Mouse (Mus musculus) adrenal gland, adult 8-10 months (tissue): ENCODE results near the gene Apol7b. TPM values are rescaled to one million over a fixed set of nuclear protein-coding genes. Genes with fewer than 3 reads are reported as not detected.
"Not testable (repeated sequence)": the region's sequence is repeated elsewhere in the genome, so short reads cannot be mapped to it uniquely, and the experiment has no call there.

Experiments used
- DNase-seq: peaks from one replicate; pipeline ENCODE4 v3.0.0; 2022
- total RNA-seq, 4 experiments: library from RNA; stranded (reverse); gene quantifications; 2 replicates each; pipeline ENCODE4 v1.2.4; 2022

Gene Apol7b
- under 1 TPM in 1 of 4 experiments, not detected in 3; 0.28 TPM for total RNA-seq

DNA sequence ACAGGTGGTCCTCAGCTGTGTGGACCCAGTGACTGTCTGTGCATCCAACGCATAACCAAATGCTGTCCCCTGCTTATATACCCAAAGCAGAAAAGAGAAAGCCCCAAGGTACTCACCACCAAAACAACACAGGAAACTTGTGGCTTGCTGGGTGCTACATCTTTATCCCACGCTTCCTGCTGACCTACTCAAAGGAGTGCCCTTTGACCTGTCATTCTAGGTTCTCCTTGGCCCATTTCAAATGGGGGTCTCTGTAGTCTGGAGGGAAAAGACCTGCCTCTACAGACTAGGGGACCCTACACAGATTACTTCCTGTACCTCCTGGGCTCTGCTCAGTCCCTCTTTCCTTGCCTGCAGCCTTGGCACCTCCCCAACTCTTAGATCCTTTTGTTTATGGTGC is at the start of gene Apol7b:
Gene Apol7b (minus strand): TSS at position 101 of the 400 bp plus-strand sequence.
- not testable (repeated sequence) for DNase-seq

DNA sequence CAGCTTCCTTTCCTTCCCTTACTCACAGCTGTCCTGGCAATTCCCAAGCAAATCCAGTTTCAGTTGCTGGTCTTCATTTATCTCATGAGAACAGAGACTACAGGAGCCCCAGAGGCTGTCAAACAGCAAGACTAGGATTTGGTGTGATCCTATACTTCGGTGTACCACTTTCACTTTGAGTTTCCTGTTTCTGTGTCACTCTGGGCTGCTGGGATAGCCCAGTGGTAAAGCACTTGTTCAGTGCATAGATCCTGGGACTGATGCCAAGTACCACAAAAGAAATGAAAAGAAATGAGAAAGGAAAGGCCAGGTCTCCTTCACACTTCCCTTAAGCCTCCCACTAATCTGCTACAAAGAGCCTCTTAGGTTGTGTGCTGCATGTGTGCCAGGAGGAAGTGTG is 47.4 kb upstream of the Apol7b start:
- DNase-seq, result not testable (repeated sequence)

DNA sequence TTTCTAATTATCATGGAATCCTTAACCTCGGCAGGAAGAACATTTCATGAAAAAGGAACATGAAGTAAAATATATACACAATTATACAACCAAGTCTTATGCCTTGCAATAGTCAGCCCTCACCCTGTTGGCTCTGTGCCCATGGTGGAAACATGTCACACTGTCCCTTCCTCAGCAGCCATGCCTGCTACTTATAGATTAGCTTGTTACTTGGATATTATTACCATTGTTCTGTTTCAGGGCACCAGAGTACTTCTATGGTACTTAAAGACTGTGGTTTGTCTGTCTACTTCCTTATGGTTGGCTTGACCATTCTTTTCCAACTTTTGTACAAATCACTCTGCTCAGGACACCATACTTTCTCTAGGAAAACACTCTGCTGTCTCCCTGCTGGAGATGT is 45.9 kb upstream of the Apol7b start:
- not testable (repeated sequence) for DNase-seq

DNA sequence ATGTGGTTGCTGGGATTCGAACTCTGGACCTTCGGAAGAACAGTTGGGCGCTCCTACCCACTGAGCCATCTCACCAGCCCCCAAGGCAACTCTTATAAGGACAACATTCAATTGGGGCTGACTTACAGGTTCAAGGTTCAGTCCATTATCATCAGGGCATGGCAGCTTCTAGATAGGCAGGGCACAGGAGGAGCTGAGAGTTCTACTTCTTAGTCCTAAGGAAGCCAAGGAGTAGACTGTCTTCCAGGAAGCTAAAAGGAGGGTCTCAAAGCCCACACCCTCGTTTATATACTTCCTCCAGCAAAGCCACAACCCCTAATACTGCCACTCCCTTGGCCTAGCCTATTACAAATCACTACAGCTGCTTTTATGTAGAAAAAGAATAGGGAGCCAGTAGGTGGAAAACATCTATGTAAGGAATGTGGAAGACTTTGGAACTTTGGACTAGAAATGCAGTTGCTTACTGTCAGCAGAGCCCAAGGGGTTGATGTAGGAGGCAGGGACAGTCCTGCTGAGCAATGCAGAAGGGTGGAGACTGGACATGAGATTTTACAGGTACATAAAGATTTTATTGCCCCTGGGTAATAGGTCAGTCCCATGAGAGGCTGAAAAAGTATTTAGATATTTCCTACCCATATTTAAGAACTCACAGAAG is 35.0 kb upstream of the Apol7b start:
- DNase-seq, result no peak

DNA sequence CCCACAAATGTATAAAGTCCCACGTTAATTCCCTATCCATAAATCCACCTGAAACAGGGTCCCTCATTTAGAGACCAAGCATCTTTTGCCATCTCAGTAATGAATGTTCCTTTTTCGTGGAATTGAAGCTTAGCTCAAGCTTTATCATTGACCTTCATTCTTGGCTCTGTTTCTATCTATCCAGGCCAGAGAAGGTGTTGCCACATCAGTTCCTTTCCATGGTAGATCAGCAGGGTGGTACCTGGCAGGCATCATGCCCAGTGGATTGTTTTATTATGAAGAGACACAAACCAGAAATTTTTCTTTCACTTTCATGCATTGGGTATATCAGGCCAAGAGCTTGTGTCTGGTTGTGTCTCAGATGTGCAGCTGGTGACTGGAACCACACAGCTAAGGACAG is 29.4 kb upstream of the Apol7b start, which contains the start of gene Apol10a:
Gene Apol10a (plus strand): TSS at position 355 of the 400 bp plus-strand sequence.
- not testable (repeated sequence) for DNase-seq

DNA sequence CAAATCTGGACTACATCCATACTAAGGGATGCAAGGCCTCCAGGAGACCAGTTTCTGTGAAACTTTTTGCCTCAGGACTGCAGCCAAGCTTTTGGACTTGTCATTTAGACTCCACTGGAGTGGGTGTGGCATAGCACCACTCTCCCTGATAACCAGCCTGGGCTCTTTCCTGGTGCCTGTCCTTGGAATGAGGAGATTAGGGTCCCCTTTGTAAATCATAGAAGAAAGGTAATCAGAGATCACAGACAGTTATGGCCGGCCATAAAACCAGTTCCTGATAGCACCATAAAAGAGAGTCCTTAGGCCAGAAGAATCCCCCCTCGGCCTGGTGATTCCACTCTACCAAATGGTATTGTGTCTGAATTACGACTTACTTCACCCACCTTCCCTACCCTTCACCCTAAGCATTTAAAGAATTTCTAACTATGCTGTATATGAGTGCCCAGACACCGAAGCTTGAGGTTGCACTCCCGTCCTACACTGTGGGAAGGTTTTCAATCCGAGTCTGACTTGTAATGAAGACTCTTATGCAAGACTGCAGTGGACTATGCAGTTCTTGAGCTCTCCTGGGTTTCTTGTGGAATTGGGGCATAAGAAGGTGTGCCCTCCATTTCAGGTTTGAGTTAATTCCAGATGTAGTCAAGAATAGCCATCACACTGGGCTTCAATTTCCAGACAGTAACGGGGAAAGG is 27.6 kb upstream of the Apol7b start:
- not testable (repeated sequence) for DNase-seq

DNA sequence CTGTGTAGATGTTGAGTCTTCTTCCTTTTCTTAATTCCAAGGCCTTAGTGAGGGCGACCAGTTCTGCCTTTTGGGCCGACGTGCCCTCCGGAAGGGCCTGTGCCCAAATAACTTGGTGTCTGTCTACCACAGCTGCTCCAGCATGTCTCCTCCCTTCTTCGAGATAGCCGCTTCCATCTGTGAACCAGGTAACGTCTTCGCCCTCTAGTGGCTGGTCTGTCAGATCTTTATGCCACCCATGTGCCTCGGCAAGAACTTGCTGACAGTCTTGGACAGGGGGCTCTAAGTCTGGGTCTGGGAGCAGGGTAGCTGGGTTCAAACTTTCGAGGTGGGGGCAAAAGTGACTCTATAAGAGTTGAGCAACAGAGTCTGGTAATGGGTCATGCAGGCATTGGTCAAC is 2.6 kb upstream of the Apol7b start:
- DNase-seq, result peak; percentile 20

DNA sequence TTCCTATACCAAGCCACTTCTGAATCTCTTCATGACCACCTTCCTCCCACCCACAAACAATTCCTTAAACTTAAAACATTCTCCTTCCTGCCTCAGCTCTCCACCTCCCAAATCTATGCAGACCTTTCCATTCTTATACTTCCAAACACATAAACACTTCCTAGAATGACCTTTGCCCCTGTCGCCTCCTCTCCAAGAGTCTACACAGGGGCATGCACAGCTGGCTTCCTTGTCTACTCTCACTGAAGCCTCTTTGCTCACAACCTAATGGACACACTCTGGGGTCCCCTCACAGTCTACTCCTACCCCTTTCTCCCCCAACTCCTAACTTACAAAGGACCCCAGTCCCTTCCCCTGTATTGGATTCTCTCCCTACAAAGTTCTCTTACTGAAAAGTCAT is 1.6 kb downstream of the Apol7b start:
- not testable (repeated sequence) for DNase-seq

DNA sequence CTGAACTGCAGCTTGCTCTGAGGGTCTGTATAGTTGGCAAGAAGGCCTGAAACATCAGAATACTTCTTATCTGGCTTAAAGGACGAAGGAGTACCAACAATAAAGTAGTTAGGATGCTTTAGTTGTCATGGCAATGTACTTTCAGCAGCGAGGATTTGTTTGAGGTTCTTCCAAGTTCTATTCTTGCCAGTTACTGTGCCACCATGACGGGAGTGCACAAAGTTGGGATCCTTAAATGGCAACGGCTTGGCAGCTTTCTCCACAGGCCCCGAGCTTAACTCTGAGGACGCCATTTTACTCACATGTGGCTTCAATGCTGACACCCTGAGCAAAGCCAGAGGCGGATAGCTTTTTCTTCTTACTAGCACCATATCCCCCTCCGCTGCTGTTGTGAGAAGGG is 2.5 kb downstream of the Apol7b start:
- not testable (repeated sequence) for DNase-seq

DNA sequence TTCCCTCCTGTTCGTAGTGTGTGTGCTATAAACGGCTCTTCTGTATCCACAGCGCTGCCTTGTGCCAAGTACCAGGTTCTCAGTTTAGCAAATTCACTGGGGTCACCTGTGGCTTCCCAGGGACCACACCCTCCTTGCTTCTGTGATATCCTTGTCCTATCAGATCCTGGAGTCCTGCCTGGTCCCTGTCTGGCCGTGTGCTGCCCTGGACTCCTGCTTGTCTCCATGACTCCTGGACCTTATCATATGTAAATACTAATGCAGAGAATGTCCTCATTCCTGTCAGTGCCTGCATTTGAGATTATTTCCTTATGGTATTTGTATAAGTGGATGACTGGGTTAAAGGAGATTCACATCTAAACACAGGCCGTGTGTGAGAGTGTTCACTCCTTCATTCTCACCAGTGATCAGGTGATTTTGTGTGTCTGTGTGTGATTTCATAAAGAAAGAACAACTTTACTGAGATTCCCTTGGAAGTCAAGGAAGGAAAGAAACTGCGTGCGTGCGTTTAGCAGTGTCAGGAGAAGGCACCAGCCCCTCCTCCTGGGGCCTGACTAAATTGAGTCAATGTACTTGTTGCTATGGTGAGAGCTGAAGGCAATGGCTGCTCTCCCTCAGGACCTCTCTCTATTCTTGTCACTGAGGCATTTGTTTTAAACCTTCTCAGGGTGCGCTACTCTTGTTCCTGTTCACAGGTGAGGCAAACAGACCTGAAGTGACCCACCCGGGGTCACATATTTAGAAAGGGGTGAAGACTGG is 18.4 kb downstream of the Apol7b start:
- DNase-seq, result not testable (repeated sequence)

DNA sequence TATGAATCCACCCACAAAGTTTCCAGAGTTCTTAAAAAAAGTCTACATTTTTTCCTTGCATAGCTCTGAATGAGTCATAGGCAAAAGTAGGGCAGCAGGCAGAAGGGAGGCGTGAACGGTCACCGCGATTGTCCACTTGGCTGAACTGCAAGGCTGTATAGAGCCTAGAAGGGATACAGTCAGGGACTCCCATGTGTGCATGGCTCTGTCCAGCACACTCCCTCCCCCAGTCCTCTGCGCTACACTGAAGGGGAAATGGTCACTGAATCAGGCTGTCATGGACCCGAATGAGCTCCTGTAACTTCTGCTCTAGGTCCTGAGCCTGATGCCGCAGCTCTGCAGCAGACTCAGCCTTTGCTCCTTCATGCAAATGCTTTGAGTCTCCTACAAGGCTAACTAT is 24.4 kb downstream of the Apol7b start:
- not testable (repeated sequence) for DNase-seq

DNA sequence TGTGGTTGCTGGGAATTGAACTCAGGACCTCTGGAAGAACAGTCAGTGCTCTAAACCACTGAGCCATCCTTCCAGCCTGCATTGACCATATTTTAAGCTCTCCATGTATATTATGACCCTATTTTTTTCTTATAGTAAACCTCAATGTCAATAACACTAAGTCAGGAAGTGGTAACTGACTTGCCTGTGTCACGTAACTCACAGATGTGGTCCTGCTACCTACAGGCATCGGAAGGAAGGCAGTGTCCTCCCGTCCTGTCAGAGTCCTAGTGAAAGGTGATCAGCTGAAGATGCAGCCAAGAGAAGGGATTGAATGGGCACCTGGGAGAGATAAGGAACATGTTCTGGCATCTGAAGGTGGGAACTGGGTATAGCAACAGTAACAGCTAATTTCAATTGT is 27.6 kb downstream of the Apol7b start:
- DNase-seq, result not testable (repeated sequence)

DNA sequence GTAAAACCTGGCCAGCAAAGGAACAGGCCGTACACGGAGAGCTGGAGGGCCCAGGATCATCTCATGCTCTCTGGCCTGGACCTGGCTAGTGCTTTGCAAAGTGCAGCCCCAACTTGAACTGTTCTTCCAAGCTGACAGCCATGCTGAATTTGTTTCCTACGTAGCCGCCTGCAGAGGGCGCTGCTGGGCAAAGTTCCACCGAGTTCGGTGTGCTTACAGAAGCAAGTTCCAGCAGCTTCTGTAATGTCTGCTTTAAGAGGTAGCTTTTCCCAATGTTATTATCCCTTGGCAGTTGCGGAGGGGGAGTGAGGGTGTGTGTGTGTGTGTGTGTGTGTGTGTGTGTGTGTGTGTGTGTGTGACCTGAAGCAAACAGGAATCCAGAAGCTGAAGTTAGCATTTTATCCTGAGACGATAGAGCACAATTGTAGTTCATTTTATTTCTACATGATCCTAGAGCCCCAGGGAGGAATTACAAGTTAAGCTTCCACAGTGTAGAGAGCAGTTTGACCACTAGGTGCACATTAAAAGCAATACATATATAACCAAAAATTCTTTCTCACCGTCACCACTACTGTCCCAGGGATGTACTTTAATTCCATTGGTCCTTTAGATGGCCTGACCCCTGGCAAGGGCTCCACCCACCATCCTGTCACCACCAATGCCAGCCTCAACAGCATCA is 30.5 kb downstream of the Apol7b start:
- not testable (repeated sequence) for DNase-seq

DNA sequence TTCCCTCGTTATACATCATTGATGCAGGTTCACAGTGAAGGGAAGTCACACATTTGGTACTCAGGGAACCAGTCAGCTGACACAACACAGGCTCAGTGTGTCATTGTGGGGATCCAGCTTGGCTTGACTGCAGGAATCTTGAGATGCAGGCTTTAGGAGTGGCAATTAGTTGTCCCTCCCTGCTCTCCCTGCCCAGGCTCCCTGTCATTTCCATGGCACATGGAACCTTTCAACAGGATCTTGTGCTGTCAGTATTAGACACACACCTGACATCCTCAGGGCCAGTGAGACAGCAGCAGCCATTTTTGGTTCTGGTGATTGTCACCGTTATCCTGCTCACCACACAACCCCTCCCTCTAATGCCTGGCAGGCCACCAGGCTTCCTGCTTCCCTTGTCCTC is 31.6 kb downstream of the Apol7b start:
- DNase-seq, result not testable (repeated sequence)

DNA sequence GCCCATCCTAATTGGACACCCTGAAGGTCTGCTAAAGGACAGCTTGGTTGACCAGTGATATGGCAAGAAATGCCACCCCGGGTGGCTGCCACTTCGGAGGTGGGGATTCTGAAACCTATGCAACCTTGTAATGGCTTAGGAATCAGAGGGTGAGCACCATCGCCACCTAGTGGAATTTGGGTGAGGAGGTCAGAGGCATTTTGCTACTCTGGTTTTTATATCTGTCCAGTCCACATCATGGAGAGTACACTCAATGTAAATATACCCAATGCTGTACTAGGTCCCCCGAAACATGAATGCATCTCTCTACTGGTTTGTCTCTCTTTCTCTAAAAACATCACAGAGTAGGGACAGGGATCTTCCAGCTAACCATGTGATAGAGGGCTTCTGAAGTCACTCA is 34.6 kb downstream of the Apol7b start:
- DNase-seq, result not testable (repeated sequence)

DNA sequence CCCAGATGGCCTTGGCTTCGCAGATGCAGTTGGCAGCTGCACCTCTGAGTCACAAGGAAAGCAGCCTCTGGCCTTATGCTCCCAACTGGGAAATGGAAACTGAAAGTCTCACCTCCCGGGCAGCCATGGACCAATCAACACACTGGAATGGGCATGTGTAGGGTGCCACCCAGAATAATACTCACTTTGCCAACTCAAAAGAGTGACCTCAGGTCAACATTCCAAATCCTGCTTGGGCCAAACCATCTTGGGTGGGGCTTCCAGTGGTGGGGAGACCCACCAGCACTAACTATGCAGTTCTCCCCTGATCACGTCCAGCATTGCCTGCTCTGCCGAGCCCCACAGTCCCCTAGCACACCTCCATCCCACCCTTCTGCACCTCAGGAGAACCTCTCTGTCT is 36.3 kb downstream of the Apol7b start, which contains the start of gene Apol9a:
Gene Apol9a (minus strand): TSS at position 101 of the 400 bp plus-strand sequence.
- not testable (repeated sequence) for DNase-seq

DNA sequence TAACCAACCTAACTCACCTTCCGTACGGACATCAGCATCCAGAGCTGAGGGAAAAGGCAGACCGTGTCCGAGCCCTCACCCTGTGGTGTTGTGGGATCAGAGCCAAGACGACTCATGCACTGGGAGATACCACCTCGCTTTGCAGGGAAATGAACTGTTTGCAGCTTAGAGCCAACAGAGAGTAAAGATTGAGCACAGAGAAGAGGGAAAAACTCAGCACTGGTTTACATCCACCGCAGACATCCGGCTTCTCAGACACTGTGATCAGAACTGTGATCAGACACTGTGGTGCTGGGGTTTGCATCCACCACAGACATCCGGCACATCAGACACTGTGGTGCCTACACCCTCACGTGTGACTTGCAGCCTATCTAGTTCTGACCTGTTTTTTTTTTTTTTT is 40.9 kb downstream of the Apol7b start:
- not testable (repeated sequence) for DNase-seq

DNA sequence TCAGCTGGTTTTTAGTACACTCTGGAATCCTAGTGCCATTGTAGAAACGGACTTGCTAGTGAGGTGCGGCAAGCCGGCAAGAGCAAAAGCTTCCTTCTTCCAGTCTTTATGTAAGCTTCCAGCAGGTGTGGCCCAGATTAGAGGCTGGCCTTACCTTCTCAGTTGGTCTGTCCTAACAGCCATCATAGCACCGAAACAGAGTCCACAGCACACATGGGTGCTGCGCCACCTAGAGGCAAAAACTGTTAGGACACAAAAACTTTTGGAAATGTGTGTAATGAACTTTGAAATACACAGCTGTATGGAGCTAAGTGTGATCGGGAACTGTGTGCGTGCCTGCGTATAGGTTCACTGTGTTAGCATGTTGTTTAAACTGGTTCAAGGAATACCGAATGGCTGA is 48.3 kb downstream of the Apol7b start, which contains the start of gene Apol7a:
Gene Apol7a (minus strand): TSS at position 84 of the 400 bp plus-strand sequence.
- DNase-seq, result not testable (repeated sequence)

DNA sequence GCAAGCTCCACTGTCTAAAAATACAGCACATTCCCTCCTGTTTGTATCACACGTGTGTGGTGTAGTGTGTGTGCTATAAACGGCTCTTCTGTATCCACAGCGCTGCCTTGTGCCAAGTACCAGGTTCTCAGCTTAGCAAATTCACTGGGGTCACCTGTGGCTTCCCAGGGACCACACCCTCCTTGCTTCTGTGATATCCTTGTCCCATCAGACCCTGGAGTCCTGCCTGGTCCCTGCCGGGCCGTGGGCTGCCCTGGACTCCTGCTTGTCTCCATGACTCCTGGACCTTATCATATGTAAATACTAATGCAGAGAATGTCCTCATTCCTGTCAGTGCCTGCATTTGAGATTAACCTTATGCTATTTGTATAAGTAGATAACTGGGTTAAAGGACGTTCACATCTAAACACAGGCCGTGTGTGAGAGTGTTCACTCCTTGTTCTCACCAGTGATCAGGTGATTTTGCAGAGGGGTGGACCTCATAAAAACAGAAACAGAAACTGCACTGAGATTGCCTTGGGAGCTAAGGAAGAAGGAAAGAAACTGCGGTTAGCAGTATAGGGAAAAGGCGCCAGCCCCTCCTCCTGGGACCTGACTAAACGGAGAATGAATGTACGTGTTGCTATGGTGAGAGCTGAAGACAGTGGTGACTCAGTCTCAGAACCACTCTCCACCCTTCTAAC is 49.7 kb downstream of the Apol7b start:
- DNase-seq, result not testable (repeated sequence)

DNA sequence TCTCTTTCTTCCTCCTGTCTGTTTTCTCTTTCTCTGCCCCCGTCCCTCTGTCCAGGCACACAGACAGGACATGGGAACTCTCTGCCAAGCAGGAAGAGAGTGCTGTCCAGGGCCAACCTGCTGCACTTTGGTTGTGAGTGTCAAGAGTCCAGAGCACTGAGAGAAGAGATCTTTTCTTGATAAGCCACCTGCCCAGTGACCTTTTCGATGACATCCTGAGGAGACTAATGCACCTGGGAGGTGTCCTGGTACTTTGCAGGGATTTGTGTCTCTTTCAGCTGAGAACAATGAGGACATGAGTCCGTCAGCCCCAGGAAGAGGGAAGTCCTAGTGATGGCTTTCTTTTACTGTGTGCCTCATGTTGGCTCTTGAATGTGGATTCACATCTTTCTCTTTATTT is 53.5 kb downstream of the Apol7b start:
- DNase-seq, result not testable (repeated sequence)

DNA sequence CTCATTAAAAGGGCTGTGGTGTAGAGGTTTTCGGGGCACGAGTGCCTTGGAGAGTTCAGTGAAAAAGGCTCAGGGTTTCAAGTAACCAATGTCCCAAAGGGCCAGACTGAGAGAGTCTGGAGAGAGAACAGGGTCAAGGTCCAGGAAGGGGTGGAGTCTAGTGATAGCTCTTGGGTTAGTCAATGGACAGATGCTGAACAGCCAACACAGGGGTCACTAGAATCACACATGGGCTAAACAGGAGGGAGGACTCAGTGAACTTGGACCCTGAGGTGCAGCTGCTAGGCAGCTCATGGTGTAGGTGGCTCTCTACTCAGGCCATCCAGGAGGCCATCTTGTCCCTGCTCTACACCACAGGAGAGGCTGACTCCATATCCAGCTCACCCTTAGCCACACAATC is 59.8 kb downstream of the Apol7b start:
- no peak for DNase-seq
